Comparison of ENCODE assay signal across 8 mouse cellular contexts in genomic region chr5:33721541-33722265, GRCm38 (mm10). TPM values are rescaled to one million over a fixed set of nuclear protein-coding genes. Genes with fewer than 3 reads are reported as not detected.
DNase-seq lines count a peak whose midpoint lies in the region; ATAC-seq and TF ChIP-seq lines count a peak whose summit lies in the region.

Gene Fgfr3, plus strand, starts transcription at chr5:33721674.

- H3K27ac ChIP-seq in embryonic facial prominence, embryonic 14.5 days (replicated peaks; ENCODE audit: low read depth, low read length), result peak within 1 kb of the TSS; percentile 72
- no peak within 1 kb of the TSS for H3K27ac ChIP-seq in heart, embryonic 16.5 days (ENCODE audit: low read length)
- peak within 1 kb of the TSS; percentile 48 for H3K27ac ChIP-seq in liver, embryonic 16.5 days (ENCODE audit: low read length)
- no peak within 1 kb of the TSS for H3K27ac ChIP-seq in olfactory bulb, adult 2 months (ENCODE audit: insufficient read depth, low read depth, low read length)

- H3K36me3 ChIP-seq in embryonic facial prominence, embryonic 14.5 days (ENCODE audit: control insufficient read depth, insufficient read depth, low read length), result no peaks in the 10 kb centered on the region
- H3K36me3 ChIP-seq in heart, embryonic 16.5 days (ENCODE audit: control insufficient read depth, insufficient read depth), result no peaks in the 10 kb centered on the region
- H3K36me3 ChIP-seq in liver, embryonic 16.5 days (ENCODE audit: control insufficient read depth, insufficient read depth), result no peaks in the 10 kb centered on the region

- H3K4me3 ChIP-seq in embryonic facial prominence, embryonic 14.5 days (ENCODE audit: low read depth, low read length), result peak within 1 kb of the TSS; percentile 79
- peak within 1 kb of the TSS; percentile 60 for H3K4me3 ChIP-seq in heart, embryonic 16.5 days (ENCODE audit: low read length)
- H3K4me3 ChIP-seq in liver, embryonic 16.5 days (ENCODE audit: low read depth, low read length), result peak within 1 kb of the TSS; percentile 65
- H3K4me3 ChIP-seq in olfactory bulb, adult 2 months (ENCODE audit: insufficient read depth, low read depth, low read length), result peak within 1 kb of the TSS; percentile 48

- DNase-seq in spleen, adult 18-20 months, result peak; percentile 32 to 46
- DNase-seq in spleen, adult 12 weeks (ENCODE audit: low spot score), result no peak
- peak; percentile 80 for DNase-seq in embryonic facial prominence, embryonic 14.5 days (ENCODE audit: low spot score)
- DNase-seq in kidney, postnatal 10 days, result peak; percentile 91
- peak; percentile 75 for DNase-seq in urinary bladder, postnatal 25 days (ENCODE audit: low spot score)

- WGBS in embryonic facial prominence, embryonic 14.5 days, result 0% methylated on average over 17 of the region's 73 CpGs
- WGBS in heart, embryonic 16.5 days, result under 1% methylated on average over 64 of the region's 73 CpGs
- 1% methylated on average over 59 of the region's 73 CpGs for WGBS in liver, embryonic 16.5 days (ENCODE audit: insufficient replicate concordance)
- under 1% methylated on average over 72 of the region's 73 CpGs for WGBS in olfactory bulb, adult 2 months

- H3K9ac ChIP-seq in embryonic facial prominence, embryonic 14.5 days (ENCODE audit: low read depth, low read length), result peak within 1 kb of the TSS; percentile 83
- peak within 1 kb of the TSS; percentile 73 for H3K9ac ChIP-seq in heart, embryonic 16.5 days (ENCODE audit: low read length)
- peak within 1 kb of the TSS; percentile 54 for H3K9ac ChIP-seq in liver, embryonic 16.5 days (ENCODE audit: low read depth, low read length)

- no peak for TF ChIP-seq POLR2A in olfactory bulb, adult 2 months (IDR thresholded peaks at IDR 0.05; ENCODE audit: insufficient read depth, low read depth, low read length)

- no peak for TF ChIP-seq CTCF in olfactory bulb, adult 2 months (IDR thresholded peaks at IDR 0.05; ENCODE audit: insufficient read depth, low read depth, low read length)

- peaks cover 28% of the 10 kb centered on the region for H3K27me3 ChIP-seq in embryonic facial prominence, embryonic 14.5 days (replicated peaks; ENCODE audit: control insufficient read depth, insufficient read depth, low read length)
- H3K27me3 ChIP-seq in heart, embryonic 16.5 days (ENCODE audit: control insufficient read depth, insufficient read depth, low read length), result peaks cover 25% of the 10 kb centered on the region
- peaks cover 54% of the 10 kb centered on the region for H3K27me3 ChIP-seq in liver, embryonic 16.5 days (ENCODE audit: control insufficient read depth, insufficient read depth, low read depth, low read length)

- no peaks in the 10 kb centered on the region for H3K9me3 ChIP-seq in embryonic facial prominence, embryonic 14.5 days (ENCODE audit: control insufficient read depth, low read length)
- no peaks in the 10 kb centered on the region for H3K9me3 ChIP-seq in heart, embryonic 16.5 days (replicated peaks; ENCODE audit: control insufficient read depth, low read length)
- no peaks in the 10 kb centered on the region for H3K9me3 ChIP-seq in liver, embryonic 16.5 days (replicated peaks; ENCODE audit: control insufficient read depth, low read length)

- H3K4me2 ChIP-seq in embryonic facial prominence, embryonic 14.5 days (ENCODE audit: low read depth, low read length), result peak within 1 kb of the TSS; percentile 97
- H3K4me2 ChIP-seq in heart, embryonic 16.5 days (ENCODE audit: low read depth, low read length), result peak within 1 kb of the TSS; percentile 98
- peak within 1 kb of the TSS; percentile 65 for H3K4me2 ChIP-seq in liver, embryonic 16.5 days (ENCODE audit: low read depth, low read length)

- no peaks in the 10 kb centered on the region for H3K4me1 ChIP-seq in embryonic facial prominence, embryonic 14.5 days (ENCODE audit: control insufficient read depth, insufficient read depth, low read length)
- H3K4me1 ChIP-seq in heart, embryonic 16.5 days (ENCODE audit: control insufficient read depth, insufficient read depth, low read length), result peaks cover 14% of the 10 kb centered on the region
- peaks cover 10% of the 10 kb centered on the region; the same call in 1 of the 2 replicates for H3K4me1 ChIP-seq in liver, embryonic 16.5 days (ENCODE audit: control insufficient read depth, low read depth, low read length)
- H3K4me1 ChIP-seq in olfactory bulb, adult 2 months (ENCODE audit: control insufficient read depth, insufficient read depth, low read length), result peaks cover 22% of the 10 kb centered on the region

- ATAC-seq in embryonic facial prominence, embryonic 14.5 days (ENCODE audit: low read depth), result peak; percentile 81
- ATAC-seq in heart, embryonic 16.5 days (replicated peaks; ENCODE audit: extremely low read depth, insufficient read depth, low FRiP score), result peak; percentile 85
- peak; percentile 82 for ATAC-seq in liver, embryonic 16.5 days (ENCODE audit: low read depth)

RNA-seq across cellular contexts. Expression of gene Fgfr3, which starts in this region (rescaled TPM):
- 23.1 and 26.0 TPM in 2 replicates for polyA plus RNA-seq in embryonic facial prominence, embryonic 14.5 days (2014; fragmentation: Nextera tagmentation; extraction: Ambion mirVana)
- 3.9 and 8.8 TPM in 2 replicates for polyA plus RNA-seq in heart, embryonic 16.5 days (2015; fragmentation: Nextera tagmentation; extraction: Ambion mirVana)
- polyA plus RNA-seq in liver, embryonic 16.5 days (2015; fragmentation: Nextera tagmentation; extraction: Ambion mirVana), result 2.9 and 3.4 TPM in 2 replicates
- polyA plus RNA-seq in olfactory bulb, adult 2 months (2012; ENCODE audit: insufficient read depth, insufficient read length, low replicate concordance, missing spikeins), result not detected in 2 replicates

Comparison
In these comparisons a context has a peak if more than half of its experiments do, and no peak if none do; other contexts are left out.
1. H3K27ac ChIP-seq: peak in embryonic facial prominence, embryonic 14.5 days (single experiment) and liver, embryonic 16.5 days (single experiment); none in heart, embryonic 16.5 days (single experiment) and olfactory bulb, adult 2 months (single experiment).
2. Peak in every context shown above with its lines, with median percentiles within 50 percentile points of each other: ATAC-seq, H3K4me2 ChIP-seq, H3K4me3 ChIP-seq and H3K9ac ChIP-seq.